Mouse (Mus musculus): ENCODE results near the gene Borcs6.

DNA sequence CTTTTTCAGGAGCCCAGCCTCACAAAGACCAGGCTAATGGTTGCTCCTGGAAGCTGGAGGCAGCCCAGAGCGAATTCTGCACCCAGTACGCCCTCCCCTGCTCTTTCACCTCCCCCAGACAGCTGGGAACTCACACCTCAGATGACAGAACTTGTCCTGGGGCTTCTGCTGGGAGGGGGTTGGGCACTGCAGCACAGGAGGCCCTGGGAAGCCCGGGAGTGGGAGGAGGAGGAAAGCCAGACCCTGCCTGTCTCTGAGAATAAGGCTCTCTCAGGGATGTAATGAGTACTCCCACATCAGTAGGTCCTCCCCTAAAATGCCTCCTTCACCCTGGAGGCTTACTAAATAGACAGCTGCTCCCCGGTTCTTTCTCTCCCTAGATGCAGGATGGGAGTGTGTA lies 27.6 kb downstream of the Borcs6 start:
- TF ChIP-seq CTCF (IDR thresholded peaks at IDR 0.05; ENCODE audit: extremely low read depth, insufficient read length, insufficient replicate concordance, low read depth, low read length), result no peak
- no peak for TF ChIP-seq POLR2A (IDR thresholded peaks at IDR 0.05; ENCODE audit: low read depth, low read length)

All from small intestine, adult 2 months (tissue).